Mouse (Mus musculus): Measurements from ENCODE around the gene Fbxo4. TPM values are rescaled to one million over a fixed set of nuclear protein-coding genes. Genes with fewer than 3 reads are reported as not detected.

The Fbxo4 gene
- polyA plus RNA-seq (2012; rRNA removed): 7.3 and 9.9 TPM in 2 replicates

GRCm38 (mm10) chr15:3979061-3979848 lies at the start of gene Fbxo4:
Gene Fbxo4 (minus strand): TSS chr15:3979573.

GRCm38 (mm10) chr15:4026231-4026773 lies 46.9 kb upstream of the Fbxo4 start, which contains the start of gene Oxct1:
Gene Oxct1 (plus strand): TSS chr15:4026383.

GRCm38 (mm10) chr15:3995448-3996266 lies 16.3 kb upstream of the Fbxo4 start, which contains the start of gene AW549877:
Gene AW549877 (minus strand): TSS chr15:3995744.

Other genes starting within 250 kb of the Fbxo4 start
- 34.8 and 57.2 TPM in 2 replicates for gene AW549877, start 16.2 kb upstream of the Fbxo4 start, polyA plus RNA-seq (2012; rRNA removed)
- 78.1 and 78.7 TPM in 2 replicates for gene Oxct1, start 46.8 kb upstream of the Fbxo4 start, polyA plus RNA-seq (2012; rRNA removed)

All from central nervous system, embryonic 11.5 days (tissue).